In genomic region chr6:85653244-85653643, GRCm38 (mm10) we compare ENCODE assay signal across 13 mouse cellular contexts. TPM values are rescaled to one million over a fixed set of nuclear protein-coding genes. Genes with fewer than 3 reads are reported as not detected.
DNase-seq lines count a peak whose midpoint lies in the region; ATAC-seq and TF ChIP-seq lines count a peak whose summit lies in the region.
"Had no signal": no experiment of that assay in that cellular context is flagged by ENCODE, and none has a peak within 500 bp of the region (broad histone marks: within the 10 kb centered on the region; RNA-seq: fewer than 3 reads in every experiment).

No protein-coding gene starts in this region.

- over 99% methylated on average over 2 of the region's 2 CpGs for WGBS in midbrain, embryonic 15.5 days

- intact Hi-C loops in left cerebral cortex, adult 2 months (cut with DNase I) = no loop called here
- intact Hi-C loops in left cerebral cortex, postnatal 36 days (cut with DNase I) = no loop called here

- H3K4me1 ChIP-seq in midbrain, embryonic 15.5 days = no peaks in the 10 kb centered on the region
- H3K4me1 ChIP-seq: liver, embryonic 13.5 days had no signal

- H3K9ac ChIP-seq in midbrain, embryonic 15.5 days = no peak overlapping the region
- H3K9ac ChIP-seq: heart, embryonic 13.5 days; liver, embryonic 13.5 days had no signal

- no peaks in the 10 kb centered on the region for H3K27me3 ChIP-seq in midbrain, embryonic 15.5 days (replicated peaks)
- H3K27me3 ChIP-seq: heart, embryonic 13.5 days; liver, embryonic 13.5 days had no signal

- H3K4me2 ChIP-seq in midbrain, embryonic 15.5 days = no peak overlapping the region
- H3K4me2 ChIP-seq: heart, embryonic 13.5 days; liver, embryonic 13.5 days; midbrain, embryonic 11.5 days had no signal

- H3K36me3 ChIP-seq in midbrain, embryonic 15.5 days (replicated peaks) = 0 out of 2 replicates have a peak, but pooled peaks cover 4% of the 10 kb centered on the region

- H3K27ac ChIP-seq in left cerebral cortex, adult 2 months = no peak overlapping the region
- no peak overlapping the region for H3K27ac ChIP-seq in midbrain, embryonic 15.5 days
- H3K27ac ChIP-seq: heart, embryonic 13.5 days; liver, embryonic 13.5 days had no signal

- DNase-seq in cerebellum, adult 9-10 months = peak; percentile 15
- DNase-seq in cerebellum, postnatal 25 days = no peak
- no peak for DNase-seq in left cerebral cortex, adult 2 months (ENCODE audit: extremely low spot score in 1 of 2, low spot score in 2 of 2)
- no peak for DNase-seq in left cerebral cortex, postnatal 36 days (ENCODE audit: low spot score in 2 of 2)
- DNase-seq in A20 (ENCODE audit: low read depth, low spot score) = peak; percentile 25
- DNase-seq in brain, adult 2 months (ENCODE audit: low read depth, low spot score) = peak; percentile 29
- DNase-seq in frontal cortex, postnatal 14 days (ENCODE audit: low spot score in 2 of 2) = no peak
- DNase-seq: adrenal gland, adult 8-10 months; cerebellum, adult 8-10 months; liver, embryonic 13.5 days had no signal

- H3K4me3 ChIP-seq in left cerebral cortex, adult 2 months = no peak overlapping the region
- H3K4me3 ChIP-seq in midbrain, embryonic 15.5 days = no peak overlapping the region
- H3K4me3 ChIP-seq: heart, embryonic 13.5 days; liver, embryonic 13.5 days had no signal

- TF ChIP-seq CTCF in left cerebral cortex, adult 2 months (IDR thresholded peaks at IDR 0.05) = peak; percentile 41

- no peaks in the 10 kb centered on the region for H3K9me3 ChIP-seq in midbrain, embryonic 15.5 days
- H3K9me3 ChIP-seq: heart, embryonic 13.5 days; liver, embryonic 13.5 days had no signal

- no peak for ATAC-seq in midbrain, embryonic 15.5 days (replicated peaks)

RNA-seq across cellular contexts. Expression of gene Nat8f7, which starts 59.8 kb away (rescaled TPM):
- 1 to 10 TPM; 3.8 to 4.5 TPM for total RNA-seq in left cerebral cortex, adult 2 months (2021)
- total RNA-seq in left cerebral cortex, postnatal 36 days (2021) = 1 to 10 TPM; 3.4 to 4.2 TPM
- not detected in 2 replicates for polyA plus RNA-seq in midbrain, embryonic 15.5 days (2015; fragmentation: Nextera tagmentation; extraction: Ambion mirVana)
- polyA plus RNA-seq: heart, embryonic 13.5 days; liver, embryonic 13.5 days; midbrain, embryonic 11.5 days had no signal

Comparison
In these comparisons a context has a peak if more than half of its experiments do, and no peak if none do; other contexts are left out.
1. DNase-seq: peak in cerebellum, adult 9-10 months (single experiment), A20 (single experiment) and brain, adult 2 months (single experiment); none in cerebellum, postnatal 25 days (0 of 2), left cerebral cortex, adult 2 months (0 of 2), left cerebral cortex, postnatal 36 days (0 of 2) and frontal cortex, postnatal 14 days (0 of 2).